Mouse (Mus musculus): ENCODE measurements around the gene Mipep.

- no peak for TF ChIP-seq EP300 (IDR thresholded peaks at IDR 0.05)
- TF ChIP-seq CTCF (IDR thresholded peaks at IDR 0.05): no peak
Measured at GRCm38 (mm10) chr14:60845261-60846045, 61.1 kb downstream of the Mipep start.
